Mouse (Mus musculus): ENCODE results near the gene Gm438.

- no peak for TF ChIP-seq JUND (conservative IDR thresholded peaks at IDR 0.05; ENCODE audit: low read depth, low read length)
- TF ChIP-seq POLR2A (IDR thresholded peaks at IDR 0.05; ENCODE audit: low read depth, low read length), result no peak
Observed at GRCm38 (mm10) chr4:144803633-144804032, 17.2 kb upstream of the Gm438 start.

All from CH12.LX (cell line).